Mouse (Mus musculus) limb, embryonic 12.5 days (tissue): ENCODE data around the gene Tshr. TPM values are rescaled to one million over a fixed set of nuclear protein-coding genes. Genes with fewer than 3 reads are reported as not detected.
"Not testable (repeated sequence)": the region's sequence is repeated elsewhere in the genome, so short reads cannot be mapped to it uniquely, and the experiment has no call there.

Source experiments
- ATAC-seq: fragments of 200-750 bp; cut with Nextera tagmentation; 2 replicates; pipeline ENCODE4 v1.8.0; 2017; ENCODE audit warnings: low read depth, moderate TSS enrichment; ENCODE audit not compliant: insufficient number of reproducible peaks, insufficient read depth, low FRiP score, low TSS enrichment
- H3K27ac ChIP-seq: fragments of 300-500 bp; sonication (generic); 2 replicates; pipeline ENCODE4 v1.5.1; 2016; ENCODE audit warnings: mild to moderate bottlenecking, moderate library complexity
- H3K27me3 ChIP-seq: fragments of 300-500 bp; sonication (generic); 2 replicates; pipeline ENCODE4 v1.6.1; 2016; ENCODE audit warnings: mild to moderate bottlenecking, moderate library complexity
- H3K36me3 ChIP-seq: fragments of 300-500 bp; sonication (generic); 2 replicates; pipeline ENCODE4 v1.6.1; 2016; ENCODE audit warnings: mild to moderate bottlenecking, moderate library complexity
- H3K4me1 ChIP-seq: fragments of 300-500 bp; sonication (generic); replicated peaks from 2 replicates; pipeline ENCODE4 v1.6.1; 2016
- H3K4me2 ChIP-seq: fragments of 300-500 bp; sonication (generic); 2 replicates; pipeline ENCODE4 v1.6.1; 2016; ENCODE audit warnings: mild to moderate bottlenecking, moderate library complexity
- H3K4me3 ChIP-seq: fragments of 300-500 bp; sonication (generic); replicated peaks from 2 replicates; pipeline ENCODE4 v1.5.1; 2016; ENCODE audit warnings: mild to moderate bottlenecking
- H3K9ac ChIP-seq: fragments of 300-500 bp; sonication (generic); replicated peaks from 2 replicates; pipeline ENCODE4 v1.6.1; 2016; ENCODE audit warnings: mild to moderate bottlenecking, moderate library complexity
- H3K9me3 ChIP-seq: fragments of 300-500 bp; sonication (generic); 2 replicates; pipeline ENCODE4 v1.6.1; 2016; ENCODE audit warnings: mild to moderate bottlenecking, moderate library complexity
- WGBS: fragments of 180-500 bp; shearing (Covaris S2); methylation state at CpG from one replicate; pipeline ENCODE4 v1.1.7; 2016; 5-methylcytosine and 5-hydroxymethylcytosine counted together
- polyA plus RNA-seq: library from polyadenylated mRNA; unstranded; fragments of >200 nt; fragmentation: Nextera tagmentation; extraction: Ambion mirVana; gene quantifications from 2 replicates; pipeline ENCODE4 v1.2.1, GENCODE M21; 2016

Tshr gene
- polyA plus RNA-seq, 1 experiment from 2014 or later, result 0.18 TPM

GRCm38 (mm10) chr12:91567145-91567544 lies 182.8 kb downstream of the Tshr start:
- H3K9me3 ChIP-seq, result no peaks in the 10 kb centered on the region
- peaks cover 89% of the 10 kb centered on the region for H3K36me3 ChIP-seq
- H3K4me3 ChIP-seq, result no peak overlapping the region
- no peak for ATAC-seq
- H3K27ac ChIP-seq, result no peak overlapping the region
- H3K9ac ChIP-seq, result no peak overlapping the region
- WGBS, result 92% methylated on average over 4 of the region's 4 CpGs
- H3K27me3 ChIP-seq, result no peaks in the 10 kb centered on the region
- H3K4me1 ChIP-seq, result no peaks in the 10 kb centered on the region
- no peak overlapping the region for H3K4me2 ChIP-seq

GRCm38 (mm10) chr12:91569255-91569654 lies 184.9 kb downstream of the Tshr start:
- H3K4me2 ChIP-seq, result no peak overlapping the region
- peaks cover 88% of the 10 kb centered on the region for H3K36me3 ChIP-seq
- 83% methylated on average over 3 of the region's 3 CpGs for WGBS
- no peak overlapping the region for H3K27ac ChIP-seq
- no peaks in the 10 kb centered on the region for H3K4me1 ChIP-seq
- H3K9ac ChIP-seq, result no peak overlapping the region
- no peaks in the 10 kb centered on the region for H3K9me3 ChIP-seq
- no peak for ATAC-seq
- H3K27me3 ChIP-seq, result no peaks in the 10 kb centered on the region
- H3K4me3 ChIP-seq, result no peak overlapping the region

DNA sequence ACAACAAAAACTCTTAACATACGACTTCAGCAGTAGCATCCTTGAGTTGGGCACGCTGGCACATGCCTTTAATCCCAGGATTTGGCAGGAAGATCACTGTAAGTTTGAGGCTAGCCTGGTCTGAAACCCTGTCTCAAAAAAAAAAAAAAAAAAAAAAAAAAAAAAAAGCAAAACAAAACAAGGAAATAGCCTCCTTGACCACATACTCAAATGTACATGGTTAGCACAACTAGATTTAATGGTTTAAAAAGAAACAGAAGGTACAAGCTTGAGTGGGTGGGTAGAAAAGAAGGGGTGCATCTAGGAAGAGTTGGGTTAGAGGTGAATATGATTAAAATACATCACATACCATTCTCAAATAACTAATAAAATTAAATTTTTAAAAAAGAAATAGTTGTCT lies 187.3 kb downstream of the Tshr start:
- no peak for ATAC-seq
- 81% methylated on average over 2 of the region's 2 CpGs for WGBS

DNA sequence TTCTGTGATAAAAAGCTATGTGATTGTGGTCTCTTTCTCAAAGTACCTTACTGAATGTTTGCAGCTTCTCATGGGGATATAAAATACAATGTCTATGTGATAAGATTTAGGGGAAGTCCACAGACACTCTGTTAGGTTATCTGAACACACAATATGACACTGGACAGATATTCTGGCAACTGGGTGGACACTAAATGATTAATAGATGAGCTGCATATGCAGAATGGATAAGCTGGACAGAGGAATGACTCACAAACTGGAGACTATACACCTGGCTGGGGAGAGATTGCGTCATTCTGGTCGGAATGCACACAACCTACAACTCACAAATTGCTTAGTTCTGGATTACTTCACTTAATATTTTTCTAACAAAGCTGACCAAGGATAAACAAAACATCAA lies 195.3 kb downstream of the Tshr start:
- H3K4me3 ChIP-seq, result no peak overlapping the region
- H3K27ac ChIP-seq, result no peak overlapping the region
- no peaks in the 10 kb centered on the region for H3K9me3 ChIP-seq
- H3K4me1 ChIP-seq, result no peaks in the 10 kb centered on the region
- no peak overlapping the region for H3K9ac ChIP-seq
- ATAC-seq, result no peak
- no peak overlapping the region for H3K4me2 ChIP-seq
- H3K27me3 ChIP-seq, result no peaks in the 10 kb centered on the region
- 100% methylated on average over 2 of the region's 2 CpGs for WGBS
- peaks cover 68% of the 10 kb centered on the region for H3K36me3 ChIP-seq

More for the DNA sequence above, 187.3 kb downstream of the Tshr start:
- H3K4me3 ChIP-seq, result no peak overlapping the region
- no peaks in the 10 kb centered on the region for H3K4me1 ChIP-seq
- no peak overlapping the region for H3K9ac ChIP-seq
- H3K27ac ChIP-seq, result no peak overlapping the region
- H3K9me3 ChIP-seq, result no peaks in the 10 kb centered on the region
- no peaks in the 10 kb centered on the region for H3K27me3 ChIP-seq
- H3K4me2 ChIP-seq, result no peak overlapping the region
- H3K36me3 ChIP-seq, result peaks cover 86% of the 10 kb centered on the region

DNA sequence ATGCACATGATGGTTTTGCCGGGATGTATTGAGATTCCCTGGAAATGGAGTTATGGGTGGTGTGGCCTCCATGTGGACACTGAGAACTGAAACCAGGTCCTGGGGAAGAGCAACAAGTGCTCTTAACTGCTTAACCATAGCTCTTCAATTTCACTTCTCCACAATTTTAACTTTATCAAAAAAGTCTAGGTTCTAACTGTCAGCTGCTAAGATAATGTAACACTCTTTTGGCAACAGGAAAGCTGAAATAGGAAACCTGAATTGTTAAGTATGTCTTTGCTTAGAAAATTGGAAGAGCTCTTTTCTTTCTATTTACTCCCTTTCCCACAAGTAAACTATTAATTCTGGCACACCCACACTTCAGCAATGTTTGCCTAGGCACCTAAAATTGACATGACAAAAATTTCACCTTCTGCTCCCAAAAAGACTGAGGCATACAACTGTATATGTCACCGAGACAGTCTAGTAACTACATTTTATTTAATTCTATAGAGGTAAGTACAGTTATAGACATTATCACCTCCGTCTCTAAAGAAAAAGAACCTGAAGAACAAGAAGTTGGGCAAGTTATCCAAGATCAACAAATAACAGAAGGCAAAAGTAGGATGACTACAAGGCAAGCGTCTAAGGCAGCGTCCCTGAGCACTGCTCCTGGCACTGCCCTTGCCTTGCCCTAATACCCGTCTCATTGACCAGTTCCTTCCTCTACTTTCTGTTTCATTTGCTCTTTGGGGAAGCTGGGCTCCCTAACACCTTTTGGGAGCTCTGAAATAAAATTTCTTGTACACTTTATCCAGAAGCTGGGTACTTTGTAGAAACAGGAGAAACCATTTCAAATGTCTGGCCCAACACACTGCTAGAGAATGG lies 197.1 kb downstream of the Tshr start:
- H3K4me3 ChIP-seq, result no peak overlapping the region
- H3K27me3 ChIP-seq, result no peaks in the 10 kb centered on the region
- no peaks in the 10 kb centered on the region for H3K9me3 ChIP-seq
- H3K27ac ChIP-seq, result no peak overlapping the region
- H3K4me2 ChIP-seq, result no peak overlapping the region
- no peaks in the 10 kb centered on the region for H3K4me1 ChIP-seq
- no peak for ATAC-seq
- 93% methylated on average over 6 of the region's 6 CpGs for WGBS
- peaks cover 67% of the 10 kb centered on the region for H3K36me3 ChIP-seq
- H3K9ac ChIP-seq, result no peak overlapping the region

- H3K36me3 ChIP-seq, result peaks cover 57% of the 10 kb centered on the region
- no peak overlapping the region for H3K9ac ChIP-seq
- H3K4me2 ChIP-seq, result no peak overlapping the region
- no peak overlapping the region for H3K27ac ChIP-seq
- no peak for ATAC-seq
- peaks cover 8% of the 10 kb centered on the region for H3K4me1 ChIP-seq
- 80% methylated on average over 6 of the region's 6 CpGs for WGBS
- no peaks in the 10 kb centered on the region for H3K9me3 ChIP-seq
- no peaks in the 10 kb centered on the region for H3K27me3 ChIP-seq
- H3K4me3 ChIP-seq, result no peak overlapping the region
Measured at GRCm38 (mm10) chr12:91582362-91583002, 198.1 kb downstream of the Tshr start.

GRCm38 (mm10) chr12:91583409-91583808 lies 199.0 kb downstream of the Tshr start:
- H3K4me2 ChIP-seq, result no peak overlapping the region
- 91% methylated on average over 6 of the region's 6 CpGs for WGBS
- peaks cover 10% of the 10 kb centered on the region for H3K4me1 ChIP-seq
- H3K27ac ChIP-seq, result no peak overlapping the region
- no peaks in the 10 kb centered on the region for H3K9me3 ChIP-seq
- no peak overlapping the region for H3K4me3 ChIP-seq
- H3K36me3 ChIP-seq, result peaks cover 51% of the 10 kb centered on the region
- no peak overlapping the region for H3K9ac ChIP-seq
- no peak for ATAC-seq
- no peaks in the 10 kb centered on the region for H3K27me3 ChIP-seq

DNA sequence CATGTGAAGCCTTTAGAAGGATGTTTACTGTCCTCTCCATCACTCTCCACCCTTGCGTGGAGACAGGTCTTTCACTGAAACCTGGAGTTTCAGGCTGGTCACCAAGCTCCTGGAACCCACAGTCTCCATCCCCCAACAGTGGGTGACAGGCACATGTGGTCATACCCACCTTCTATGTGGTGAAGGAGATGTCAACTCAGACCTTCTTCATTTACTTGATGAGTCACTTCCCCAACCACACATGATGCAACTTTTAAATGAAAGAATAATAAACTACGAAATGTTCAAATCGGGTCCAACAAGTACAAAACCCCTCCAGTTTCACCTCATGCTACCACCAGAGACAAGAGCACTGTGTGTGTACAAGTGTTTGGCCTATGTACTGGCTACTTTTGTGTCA lies 200.8 kb downstream of the Tshr start:
- Histone ChIP-seq H3K27ac (no peak overlapping the region), H3K9ac (no peak overlapping the region), H3K4me3 (no peak overlapping the region), H3K36me3 (peaks cover 39% of the 10 kb centered on the region), H3K4me2 (no peak overlapping the region), H3K4me1 (peaks cover 10% of the 10 kb centered on the region), H3K27me3 (no peaks in the 10 kb centered on the region), H3K9me3 (no peaks in the 10 kb centered on the region)
- WGBS, result 96% methylated on average over 3 of the region's 3 CpGs
- ATAC-seq, result no peak

DNA sequence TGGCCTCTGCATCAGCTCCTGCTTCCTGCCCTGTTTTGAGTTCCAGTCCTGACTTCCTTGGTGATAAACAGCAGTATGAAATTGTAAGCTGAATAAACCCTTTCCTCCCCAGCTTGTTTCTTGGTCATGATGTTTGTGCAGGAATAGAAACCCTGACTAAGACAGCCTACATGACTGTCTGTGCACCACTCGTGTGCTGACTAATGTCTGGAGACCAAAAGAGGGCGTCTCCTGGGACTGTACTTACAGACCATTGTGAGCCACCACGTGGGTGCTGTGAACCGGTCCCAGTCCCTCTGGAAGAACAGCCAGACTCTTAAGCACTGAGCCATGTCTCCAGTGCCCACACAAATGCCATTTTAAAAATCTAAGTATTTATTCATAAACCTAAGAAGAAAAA lies 201.5 kb downstream of the Tshr start:
- not testable (repeated sequence) for H3K9me3 ChIP-seq, H3K4me2 ChIP-seq, H3K27ac ChIP-seq, H3K27me3 ChIP-seq, H3K4me3 ChIP-seq, ATAC-seq, H3K9ac ChIP-seq
- WGBS, result 94% methylated on average over 4 of the region's 4 CpGs
- Histone ChIP-seq H3K4me1 (peaks cover 11% of the 10 kb centered on the region), H3K36me3 (peaks cover 35% of the 10 kb centered on the region)

- H3K4me3 ChIP-seq, result peak overlapping the region; percentile 92
- H3K27ac ChIP-seq, result no peak overlapping the region
- H3K9me3 ChIP-seq, result no peaks in the 10 kb centered on the region
- H3K27me3 ChIP-seq, result no peaks in the 10 kb centered on the region
- 54% methylated on average over 3 of the region's 3 CpGs for WGBS
- peaks cover 35% of the 10 kb centered on the region for H3K36me3 ChIP-seq
- H3K4me1 ChIP-seq, result peaks cover 16% of the 10 kb centered on the region
- no peak overlapping the region for H3K9ac ChIP-seq
- H3K4me2 ChIP-seq, result peak overlapping the region; percentile 63
- no peak for ATAC-seq
Measured at GRCm38 (mm10) chr12:91587077-91587476, 202.7 kb downstream of the Tshr start.

DNA sequence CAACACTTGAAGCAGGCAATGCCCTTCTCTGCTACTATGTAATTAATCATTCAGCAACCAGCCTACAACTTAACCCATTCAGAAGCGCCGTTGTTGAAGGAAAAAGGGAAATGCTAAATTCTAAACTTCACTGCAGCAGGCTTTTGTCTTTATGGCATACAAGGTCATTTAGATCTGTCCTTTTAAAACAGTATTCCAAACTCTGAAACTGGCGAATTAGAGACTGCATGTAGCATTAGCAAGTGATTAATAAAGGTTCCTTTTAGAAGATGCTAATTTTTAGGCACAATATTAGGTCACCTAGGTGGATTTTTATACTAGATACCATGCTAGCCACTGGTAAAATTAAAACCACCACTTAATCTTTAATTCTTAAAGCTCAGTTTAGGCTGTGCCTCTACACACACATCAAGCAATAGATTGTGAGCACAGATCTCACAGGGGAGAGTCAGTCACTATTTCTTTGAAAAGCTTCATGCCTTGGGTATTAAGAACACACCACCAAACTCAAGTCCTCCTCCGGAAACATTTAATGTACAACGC lies 203.2 kb downstream of the Tshr start:
- Histone ChIP-seq H3K27me3 (no peaks in the 10 kb centered on the region), H3K27ac (peak overlapping the region; percentile 100), H3K4me2 (peak overlapping the region; percentile 63), H3K4me3 (peak overlapping the region; percentile 92), H3K36me3 (peaks cover 32% of the 10 kb centered on the region), H3K9ac (peak overlapping the region; percentile 100), H3K9me3 (no peaks in the 10 kb centered on the region), H3K4me1 (peaks cover 16% of the 10 kb centered on the region)
- no peak for ATAC-seq
- 11% methylated on average over 5 of the region's 5 CpGs for WGBS
